Mouse (Mus musculus) cortical plate, adult 2 months (tissue): ENCODE data around the gene Cenpu. TPM values are rescaled to one million over a fixed set of nuclear protein-coding genes. Genes with fewer than 3 reads are reported as not detected.

Source experiments
- H3K27ac ChIP-seq: fragments of 200-500 bp; 2 replicates; pipeline ENCODE4 v1.5.1; 2012; ENCODE audit warnings: low read length, control low read depth, inconsistent platforms; ENCODE audit not compliant: insufficient read depth
- H3K4me1 ChIP-seq: fragments of 200-500 bp; 2 replicates; pipeline ENCODE4 v1.6.1; 2011; ENCODE audit warnings: low read length; ENCODE audit not compliant: control insufficient read depth, insufficient read depth
- H3K4me3 ChIP-seq: fragments of 200-500 bp; 2 replicates; pipeline ENCODE4 v1.5.1; 2011; ENCODE audit warnings: mild to moderate bottlenecking, low read length, control low read depth; ENCODE audit not compliant: insufficient read depth
- CTCF ChIP-seq: fragments of 200-500 bp; IDR thresholded peaks from 2 replicates; pipeline ENCODE4 v1.5.1; 2011; ENCODE audit warnings: mild to moderate bottlenecking, control low read depth, low read length; ENCODE audit not compliant: insufficient read depth; ENCODE audit errors: extremely low read depth
- POLR2A ChIP-seq: fragments of 200-500 bp; IDR thresholded peaks from 2 replicates; pipeline ENCODE4 v1.6.1; 2011; ENCODE audit warnings: mild to moderate bottlenecking, low read length, control low read depth; ENCODE audit not compliant: insufficient read depth; ENCODE audit errors: extremely low read depth
- polyA plus RNA-seq: library from polyadenylated mRNA; depleted of rRNA; stranded (reverse); fragments of >200 nt; gene quantifications from 2 replicates; pipeline ENCODE4 v1.2.3, GENCODE M21; 2012

Gene Cenpu
- polyA plus RNA-seq, 1 experiment: 3.2 TPM

GRCm38 (mm10) chr8:46546431-46547176 is 5.2 kb upstream of the Cenpu start:
- Histone ChIP-seq H3K4me1 (no peaks in the 10 kb centered on the region), H3K27ac (no peak overlapping the region), H3K4me3 (no peak overlapping the region)
- TF ChIP-seq CTCF (no peak), POLR2A (no peak)

GRCm38 (mm10) chr8:46547245-46547644 is 4.6 kb upstream of the Cenpu start:
- Histone ChIP-seq H3K4me1 (no peaks in the 10 kb centered on the region), H3K27ac (no peak overlapping the region), H3K4me3 (no peak overlapping the region)
- TF ChIP-seq POLR2A (no peak), CTCF (peak; percentile 53; the same call in 1 of the 2 replicates)

- H3K4me3 ChIP-seq: no peak overlapping the region
- no peak for TF ChIP-seq CTCF
- TF ChIP-seq POLR2A: no peak
- no peaks in the 10 kb centered on the region for H3K4me1 ChIP-seq
- H3K27ac ChIP-seq: no peak overlapping the region
These were observed 1.8 kb upstream of the Cenpu start for GRCm38 (mm10) chr8:46550058-46550457.

GRCm38 (mm10) chr8:46551029-46551428 is 799 bp upstream of the Cenpu start:
- TF ChIP-seq POLR2A (no peak), CTCF (no peak)
- H3K27ac ChIP-seq: no peak overlapping the region
- no peaks in the 10 kb centered on the region for H3K4me1 ChIP-seq
- H3K4me3 ChIP-seq: peak overlapping the region; percentile 46; the same call in 1 of the 2 replicates

- Histone ChIP-seq H3K27ac (no peak overlapping the region), H3K4me3 (peak overlapping the region; percentile 46), H3K4me1 (no peaks in the 10 kb centered on the region)
- no peak for TF ChIP-seq CTCF
- no peak for TF ChIP-seq POLR2A
These were observed 575 bp downstream of the Cenpu start for GRCm38 (mm10) chr8:46552441-46552765.

- TF ChIP-seq CTCF: no peak
- no peak for TF ChIP-seq POLR2A
- no peak overlapping the region for H3K27ac ChIP-seq
- no peak overlapping the region for H3K4me3 ChIP-seq
- no peaks in the 10 kb centered on the region for H3K4me1 ChIP-seq
These were observed 7.6 kb downstream of the Cenpu start for GRCm38 (mm10) chr8:46559428-46559827.

GRCm38 (mm10) chr8:46562333-46562732 is 10.5 kb downstream of the Cenpu start:
- Histone ChIP-seq H3K4me1 (no peaks in the 10 kb centered on the region), H3K4me3 (no peak overlapping the region), H3K27ac (no peak overlapping the region)
- no peak for TF ChIP-seq CTCF
- TF ChIP-seq POLR2A: no peak

- no peak overlapping the region for H3K4me3 ChIP-seq
- 0 out of 2 replicates have a peak overlapping the region, but pooled peaks have one; percentile 21 for H3K27ac ChIP-seq
- TF ChIP-seq POLR2A (no peak), CTCF (no peak)
- H3K4me1 ChIP-seq: no peaks in the 10 kb centered on the region
These were observed 15.2 kb downstream of the Cenpu start for GRCm38 (mm10) chr8:46566914-46567529.

- H3K27ac ChIP-seq: no peak overlapping the region
These were observed 16.1 kb downstream of the Cenpu start for GRCm38 (mm10) chr8:46567946-46568345.

GRCm38 (mm10) chr8:46568942-46569341 is 17.1 kb downstream of the Cenpu start:
- no peak for TF ChIP-seq POLR2A
- no peak for TF ChIP-seq CTCF
- Histone ChIP-seq H3K27ac (no peak overlapping the region), H3K4me3 (no peak overlapping the region), H3K4me1 (no peaks in the 10 kb centered on the region)

More at GRCm38 (mm10) chr8:46567946-46568345, 16.1 kb downstream of the Cenpu start:
- Histone ChIP-seq H3K4me3 (no peak overlapping the region), H3K4me1 (no peaks in the 10 kb centered on the region)
- TF ChIP-seq CTCF: no peak
- TF ChIP-seq POLR2A: no peak
